Mouse (Mus musculus) brain, embryonic 14.5 days (tissue): ENCODE measurements at regions not wholly inside any gene's neighbourhood (a gene's known extent, or its start where the extent isn't known, plus 50 kb on each side); places are given as distances from the start of the nearest gene placed in this dataset.

Experiments
- CTCF ChIP-seq: fragments of 200-500 bp; IDR thresholded peaks from 2 replicates; pipeline ENCODE4 v1.5.1; 2012; ENCODE audit warnings: inconsistent platforms, mild to moderate bottlenecking, moderate library complexity, borderline replicate concordance; ENCODE audit not compliant: insufficient read depth, insufficient read length; ENCODE audit errors: extremely low read depth
- POLR2A ChIP-seq: fragments of 200-500 bp; IDR thresholded peaks from 2 replicates; pipeline ENCODE4 v1.6.1; 2012; ENCODE audit warnings: mild to moderate bottlenecking, inconsistent platforms, borderline replicate concordance; ENCODE audit not compliant: poor library complexity, insufficient read depth, insufficient read length, severe bottlenecking; ENCODE audit errors: extremely low read depth

- TF ChIP-seq POLR2A (no peak), CTCF (no peak)
Measured at GRCm38 (mm10) chr14:15087061-15087460, 283.8 kb downstream of the Nek10 start.
